Comparison of ENCODE assay signal across 25 mouse cellular contexts in the genomic region with DNA sequence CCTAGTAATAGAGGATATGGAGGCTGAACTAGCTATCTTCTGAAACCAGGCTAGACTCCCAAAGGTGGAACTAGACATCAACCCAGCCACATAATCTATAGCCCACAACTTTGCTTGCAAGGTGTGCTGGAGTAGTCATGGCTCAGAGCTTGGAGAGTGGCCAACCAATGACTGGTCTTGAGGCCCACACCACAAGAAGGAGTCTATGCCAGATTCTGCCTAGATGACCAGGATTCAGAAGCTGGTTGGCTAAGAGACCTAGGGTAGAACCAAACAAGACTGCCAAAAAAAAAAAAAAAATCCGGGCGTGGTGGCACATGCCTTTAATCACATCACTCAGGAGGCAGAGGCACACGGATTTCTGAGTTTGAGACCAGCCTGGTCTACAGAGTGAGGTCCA.
"Had no signal": no experiment of that assay in that cellular context is flagged by ENCODE, and none has a peak within 500 bp of the region (broad histone marks: within the 10 kb centered on the region; RNA-seq: fewer than 3 reads in every experiment).

No protein-coding gene starts in this region.

- H3K9ac ChIP-seq: embryonic facial prominence, embryonic 12.5 days; embryonic facial prominence, embryonic 13.5 days; embryonic facial prominence, embryonic 15.5 days; forebrain, embryonic 12.5 days; forebrain, embryonic 13.5 days; forebrain, embryonic 15.5 days; forebrain, postnatal 0 days had no signal

- DNase-seq: cerebellum, postnatal 10 days; cerebellum, postnatal 14 days; cerebellum, postnatal 36 days; embryo, embryonic 11 days; forebrain, postnatal 0 days; gastrocnemius, adult 2 months; gastrocnemius, postnatal 10 days; gastrocnemius, postnatal 14 days; gastrocnemius, postnatal 25 days; gastrocnemius, postnatal 36 days; heart, adult 11 months; heart, adult 18-20 months; heart, adult 2 months had no signal

- H3K4me1 ChIP-seq: embryonic facial prominence, embryonic 10.5 days; embryonic facial prominence, embryonic 12.5 days; embryonic facial prominence, embryonic 13.5 days; embryonic facial prominence, embryonic 15.5 days; forebrain, embryonic 12.5 days; forebrain, embryonic 13.5 days; forebrain, embryonic 15.5 days; heart, embryonic 10.5 days had no signal

- H3K4me2 ChIP-seq: embryonic facial prominence, embryonic 12.5 days; embryonic facial prominence, embryonic 13.5 days; embryonic facial prominence, embryonic 15.5 days; forebrain, embryonic 12.5 days; forebrain, embryonic 13.5 days; forebrain, embryonic 15.5 days had no signal

- ATAC-seq: forebrain, embryonic 13.5 days; forebrain, embryonic 14.5 days; forebrain, embryonic 15.5 days; forebrain, embryonic 16.5 days; forebrain, postnatal 0 days had no signal

- H3K9me3 ChIP-seq: embryonic facial prominence, embryonic 10.5 days; embryonic facial prominence, embryonic 12.5 days; embryonic facial prominence, embryonic 13.5 days; forebrain, embryonic 15.5 days; heart, embryonic 10.5 days had no signal

- H3K27me3 ChIP-seq: embryonic facial prominence, embryonic 12.5 days; embryonic facial prominence, embryonic 13.5 days; embryonic facial prominence, embryonic 15.5 days; forebrain, embryonic 12.5 days; forebrain, embryonic 13.5 days; forebrain, embryonic 15.5 days had no signal

- H3K36me3 ChIP-seq: embryonic facial prominence, embryonic 10.5 days; embryonic facial prominence, embryonic 12.5 days; embryonic facial prominence, embryonic 13.5 days; embryonic facial prominence, embryonic 15.5 days; forebrain, embryonic 10.5 days; forebrain, embryonic 12.5 days; forebrain, embryonic 15.5 days had no signal

- H3K4me3 ChIP-seq: embryonic facial prominence, embryonic 10.5 days; embryonic facial prominence, embryonic 12.5 days; embryonic facial prominence, embryonic 13.5 days; embryonic facial prominence, embryonic 15.5 days; erythroblast, embryonic 14.5 days; forebrain, embryonic 10.5 days; forebrain, embryonic 12.5 days; forebrain, embryonic 13.5 days; forebrain, embryonic 15.5 days; gastrocnemius, adult 2 months; heart, adult 2 months; heart, embryonic 10.5 days had no signal

- H3K27ac ChIP-seq: embryonic facial prominence, embryonic 10.5 days; embryonic facial prominence, embryonic 12.5 days; embryonic facial prominence, embryonic 13.5 days; embryonic facial prominence, embryonic 15.5 days; forebrain, embryonic 10.5 days; forebrain, embryonic 12.5 days; forebrain, embryonic 13.5 days; forebrain, embryonic 15.5 days; gastrocnemius, adult 2 months; heart, adult 2 months; heart, embryonic 10.5 days had no signal
